Mouse (Mus musculus) stomach, embryonic 15.5 days (tissue): ENCODE data around the gene Slc6a17. TPM values are rescaled to one million over a fixed set of nuclear protein-coding genes. Genes with fewer than 3 reads are reported as not detected.

Experiments
- ATAC-seq: fragments of 200-750 bp; cut with Nextera tagmentation; 2 replicates; pipeline ENCODE4 v1.8.0; 2017; ENCODE audit warnings: low read depth, moderate number of reproducible peaks, moderate TSS enrichment; ENCODE audit not compliant: insufficient read depth, low FRiP score
- H3K27ac ChIP-seq: fragments of 300-500 bp; sonication (generic); 2 replicates; pipeline ENCODE4 v1.5.1; 2015; ENCODE audit warnings: mild to moderate bottlenecking, inconsistent platforms
- H3K27me3 ChIP-seq: fragments of 300-500 bp; sonication (generic); replicated peaks from 2 replicates; pipeline ENCODE4 v1.6.1; 2015; ENCODE audit warnings: inconsistent platforms
- H3K36me3 ChIP-seq: fragments of 300-500 bp; sonication (generic); 2 replicates; pipeline ENCODE4 v1.6.1; 2015; ENCODE audit warnings: inconsistent platforms
- H3K4me1 ChIP-seq: fragments of 300-500 bp; sonication (generic); 2 replicates; pipeline ENCODE4 v1.6.1; 2015; ENCODE audit warnings: inconsistent platforms
- H3K4me2 ChIP-seq: fragments of 300-500 bp; sonication (generic); 2 replicates; pipeline ENCODE4 v1.6.1; 2015; ENCODE audit warnings: mild to moderate bottlenecking, inconsistent platforms
- H3K4me3 ChIP-seq: fragments of 300-500 bp; sonication (generic); replicated peaks from 2 replicates; pipeline ENCODE4 v1.5.1; 2015; ENCODE audit warnings: inconsistent platforms
- H3K9ac ChIP-seq: fragments of 300-500 bp; sonication (generic); 2 replicates; pipeline ENCODE4 v1.6.1; 2015; ENCODE audit warnings: inconsistent platforms
- H3K9me3 ChIP-seq: fragments of 300-500 bp; sonication (generic); 2 replicates; pipeline ENCODE4 v1.6.1; 2016; ENCODE audit warnings: inconsistent platforms
- WGBS: fragments of 180-500 bp; shearing (Covaris S2); methylation state at CpG from one replicate; pipeline ENCODE4 v1.1.7; 2015; 5-methylcytosine and 5-hydroxymethylcytosine counted together
- polyA plus RNA-seq: library from polyadenylated mRNA; unstranded; fragments of >200 nt; fragmentation: Nextera tagmentation; extraction: Ambion mirVana; gene quantifications from 2 replicates; pipeline ENCODE4 v1.2.1, GENCODE M21; 2015

Slc6a17 gene
- polyA plus RNA-seq: 2.8 and 4.0 TPM in 2 replicates

GRCm38 (mm10) chr3:107517631-107518108 is at the start of gene Slc6a17:
TSS of gene Slc6a17 (minus strand) at chr3:107518018.
- H3K36me3 ChIP-seq: no peaks in the 10 kb centered on the region
- H3K27ac ChIP-seq: no peak within 1 kb of the TSS
- peak; percentile 75 for ATAC-seq
- no peaks in the 10 kb centered on the region for H3K9me3 ChIP-seq
- no peak within 1 kb of the TSS for H3K9ac ChIP-seq
- H3K4me2 ChIP-seq: peak within 1 kb of the TSS; percentile 97
- peak within 1 kb of the TSS; percentile 52 for H3K4me3 ChIP-seq
- 0 out of 2 replicates have a peak, but pooled peaks cover 9% of the 10 kb centered on the region for H3K4me1 ChIP-seq
- peaks cover 33% of the 10 kb centered on the region for H3K27me3 ChIP-seq
- WGBS: under 1% methylated on average over 68 of the region's 68 CpGs

GRCm38 (mm10) chr3:107565331-107565730 is 47.5 kb upstream of the Slc6a17 start:
- no peak overlapping the region for H3K27ac ChIP-seq
- no peaks in the 10 kb centered on the region for H3K4me1 ChIP-seq
- no peaks in the 10 kb centered on the region for H3K9me3 ChIP-seq
- no peak for ATAC-seq
- H3K4me2 ChIP-seq: no peak overlapping the region
- no peaks in the 10 kb centered on the region; the same call in 1 of the 2 replicates for H3K27me3 ChIP-seq
- WGBS: 19% methylated on average over 3 of the region's 3 CpGs
- no peaks in the 10 kb centered on the region for H3K36me3 ChIP-seq
- H3K4me3 ChIP-seq: no peak overlapping the region
- H3K9ac ChIP-seq: no peak overlapping the region

GRCm38 (mm10) chr3:107563880-107564279 is 46.1 kb upstream of the Slc6a17 start:
- no peak overlapping the region for H3K4me3 ChIP-seq
- H3K4me2 ChIP-seq: no peak overlapping the region
- no peaks in the 10 kb centered on the region; the same call in 1 of the 2 replicates for H3K27me3 ChIP-seq
- ATAC-seq: no peak
- H3K9ac ChIP-seq: no peak overlapping the region
- H3K27ac ChIP-seq: no peak overlapping the region
- WGBS: 43% methylated on average over 4 of the region's 4 CpGs
- H3K4me1 ChIP-seq: no peaks in the 10 kb centered on the region
- H3K36me3 ChIP-seq: no peaks in the 10 kb centered on the region
- no peaks in the 10 kb centered on the region for H3K9me3 ChIP-seq

- H3K9ac ChIP-seq: no peak overlapping the region
- H3K4me1 ChIP-seq: no peaks in the 10 kb centered on the region
- H3K27ac ChIP-seq: no peak overlapping the region
- 86% methylated on average over 4 of the region's 4 CpGs for WGBS
- no peaks in the 10 kb centered on the region; the same call in 1 of the 2 replicates for H3K27me3 ChIP-seq
- no peaks in the 10 kb centered on the region for H3K36me3 ChIP-seq
- no peak overlapping the region for H3K4me3 ChIP-seq
- no peak for ATAC-seq
- H3K4me2 ChIP-seq: no peak overlapping the region
- no peaks in the 10 kb centered on the region for H3K9me3 ChIP-seq
These were observed 44.8 kb upstream of the Slc6a17 start for GRCm38 (mm10) chr3:107562591-107562990.

GRCm38 (mm10) chr3:107562104-107562503 is 44.3 kb upstream of the Slc6a17 start:
- Histone ChIP-seq H3K36me3 (no peaks in the 10 kb centered on the region), H3K9me3 (no peaks in the 10 kb centered on the region), H3K4me3 (no peak overlapping the region), H3K27me3 (no peaks in the 10 kb centered on the region; the same call in 1 of the 2 replicates), H3K9ac (no peak overlapping the region), H3K4me1 (no peaks in the 10 kb centered on the region), H3K27ac (no peak overlapping the region), H3K4me2 (no peak overlapping the region)
- no peak for ATAC-seq
- WGBS: 84% methylated on average over 2 of the region's 2 CpGs

- WGBS: 13% methylated on average over 3 of the region's 3 CpGs
- Histone ChIP-seq H3K9me3 (no peaks in the 10 kb centered on the region), H3K4me3 (no peak overlapping the region), H3K36me3 (no peaks in the 10 kb centered on the region), H3K9ac (no peak overlapping the region), H3K27me3 (no peaks in the 10 kb centered on the region), H3K4me1 (no peaks in the 10 kb centered on the region), H3K27ac (no peak overlapping the region), H3K4me2 (no peak overlapping the region)
- ATAC-seq: peak; percentile 69; the same call in 1 of the 2 replicates
These were observed 41.4 kb upstream of the Slc6a17 start for GRCm38 (mm10) chr3:107559183-107559582.

- no peaks in the 10 kb centered on the region for H3K4me1 ChIP-seq
- ATAC-seq: peak; percentile 25; the same call in 1 of the 2 replicates
- no peak overlapping the region for H3K4me3 ChIP-seq
- no peaks in the 10 kb centered on the region for H3K9me3 ChIP-seq
- H3K4me2 ChIP-seq: no peak overlapping the region
- H3K27ac ChIP-seq: no peak overlapping the region
- H3K36me3 ChIP-seq: no peaks in the 10 kb centered on the region
- H3K9ac ChIP-seq: no peak overlapping the region
- H3K27me3 ChIP-seq: no peaks in the 10 kb centered on the region
- 35% methylated on average over 3 of the region's 3 CpGs for WGBS
These were observed 40.9 kb upstream of the Slc6a17 start for GRCm38 (mm10) chr3:107558740-107559139.

GRCm38 (mm10) chr3:107554842-107555241 is 37.0 kb upstream of the Slc6a17 start, which contains the start of gene Ubl4b:
TSS of gene Ubl4b (minus strand) at chr3:107555073.
- Histone ChIP-seq H3K9me3 (no peaks in the 10 kb centered on the region), H3K4me3 (no peak within 1 kb of the TSS), H3K4me1 (no peaks in the 10 kb centered on the region), H3K9ac (no peak within 1 kb of the TSS), H3K27me3 (no peaks in the 10 kb centered on the region), H3K36me3 (no peaks in the 10 kb centered on the region), H3K27ac (no peak within 1 kb of the TSS), H3K4me2 (no peak within 1 kb of the TSS)
- WGBS: 86% methylated on average over 2 of the region's 2 CpGs
- no peak for ATAC-seq

GRCm38 (mm10) chr3:107550409-107551049 is 32.7 kb upstream of the Slc6a17 start:
- no peaks in the 10 kb centered on the region for H3K9me3 ChIP-seq
- no peaks in the 10 kb centered on the region for H3K36me3 ChIP-seq
- no peak overlapping the region for H3K9ac ChIP-seq
- no peak overlapping the region for H3K4me2 ChIP-seq
- no peak overlapping the region for H3K27ac ChIP-seq
- no peak for ATAC-seq
- no peaks in the 10 kb centered on the region for H3K4me1 ChIP-seq
- WGBS: 74% methylated on average over 17 of the region's 17 CpGs
- H3K4me3 ChIP-seq: no peak overlapping the region
- no peaks in the 10 kb centered on the region for H3K27me3 ChIP-seq

GRCm38 (mm10) chr3:107546956-107547355 is 29.1 kb upstream of the Slc6a17 start:
- no peaks in the 10 kb centered on the region for H3K27me3 ChIP-seq
- 60% methylated on average over 2 of the region's 2 CpGs for WGBS
- ATAC-seq: no peak; the same call in 1 of the 2 replicates
- H3K36me3 ChIP-seq: no peaks in the 10 kb centered on the region
- no peak overlapping the region for H3K9ac ChIP-seq
- no peaks in the 10 kb centered on the region for H3K9me3 ChIP-seq
- H3K4me2 ChIP-seq: no peak overlapping the region
- H3K4me1 ChIP-seq: no peaks in the 10 kb centered on the region
- H3K4me3 ChIP-seq: no peak overlapping the region
- no peak overlapping the region for H3K27ac ChIP-seq

GRCm38 (mm10) chr3:107545716-107546412 is 28.0 kb upstream of the Slc6a17 start:
- Histone ChIP-seq H3K4me3 (no peak overlapping the region), H3K27me3 (no peaks in the 10 kb centered on the region), H3K9ac (no peak overlapping the region), H3K9me3 (no peaks in the 10 kb centered on the region), H3K4me2 (no peak overlapping the region), H3K36me3 (no peaks in the 10 kb centered on the region), H3K27ac (no peak overlapping the region), H3K4me1 (no peaks in the 10 kb centered on the region)
- 0 out of 2 replicates have a peak, but pooled peaks have one; percentile 14 for ATAC-seq
- 48% methylated on average over 10 of the region's 10 CpGs for WGBS

- H3K9me3 ChIP-seq: no peaks in the 10 kb centered on the region
- no peak overlapping the region for H3K4me3 ChIP-seq
- no peaks in the 10 kb centered on the region for H3K36me3 ChIP-seq
- no peak overlapping the region for H3K4me2 ChIP-seq
- no peaks in the 10 kb centered on the region for H3K4me1 ChIP-seq
- no peak overlapping the region for H3K9ac ChIP-seq
- ATAC-seq: no peak
- no peaks in the 10 kb centered on the region for H3K27me3 ChIP-seq
- WGBS: 63% methylated on average over 5 of the region's 5 CpGs
- no peak overlapping the region for H3K27ac ChIP-seq
These were observed 27.5 kb upstream of the Slc6a17 start for GRCm38 (mm10) chr3:107545278-107545677.
